Mouse (Mus musculus) G1E (cell line): ENCODE data around the gene Ppp1r7. TPM values are rescaled to one million over a fixed set of nuclear protein-coding genes. Genes with fewer than 3 reads are reported as not detected.

Source experiments
- ATAC-seq: 2 replicates; pipeline ENCODE4 v1.8.0; 2016; ENCODE audit warnings: mild to moderate bottlenecking; ENCODE audit not compliant: insufficient number of reproducible peaks, poor library complexity, low FRiP score, severe bottlenecking; ENCODE audit errors: extremely low read depth
- DNase-seq: peaks from one replicate; pipeline ENCODE4 v3.0.0; 2012; ENCODE audit warnings: low spot score
- H3K27me3 ChIP-seq: 2 replicates; pipeline ENCODE4 v1.6.1; 2012; ENCODE audit warnings: mild to moderate bottlenecking, low read length, inconsistent platforms; ENCODE audit not compliant: insufficient read depth
- H3K36me3 ChIP-seq: replicated peaks from 2 replicates; pipeline ENCODE3; 2012; ENCODE audit warnings: mild to moderate bottlenecking, inconsistent platforms
- H3K4me1 ChIP-seq: 2 replicates; pipeline ENCODE4 v1.6.1; 2012; ENCODE audit warnings: low read depth, low read length, inconsistent platforms, mixed read lengths; ENCODE audit not compliant: insufficient read depth
- H3K4me3 ChIP-seq: 2 replicates; pipeline ENCODE4 v1.5.1; 2012; ENCODE audit warnings: low read depth, mild to moderate bottlenecking, inconsistent platforms, low read length, moderate library complexity, mixed read lengths
- H3K9me3 ChIP-seq: replicated peaks from 2 replicates; pipeline ENCODE4 v1.6.1; 2012; ENCODE audit warnings: inconsistent platforms
- CTCF ChIP-seq: IDR thresholded peaks from 2 replicates; pipeline ENCODE4 v1.5.1; 2012; ENCODE audit warnings: low read depth, low read length, inconsistent platforms, mixed read lengths
- GATA1 ChIP-seq: IDR thresholded peaks from 2 replicates; pipeline ENCODE4 v1.6.1; 2012; ENCODE audit warnings: borderline replicate concordance, low read length, inconsistent platforms, mixed read lengths
- GATA2 ChIP-seq: IDR thresholded peaks from 2 replicates; pipeline ENCODE4 v1.6.1; 2012; ENCODE audit warnings: low read depth, low read length, inconsistent platforms, borderline replicate concordance
- POLR2AphosphoS5 ChIP-seq: IDR thresholded peaks from 2 replicates; pipeline ENCODE4 v1.6.1; 2012; ENCODE audit warnings: low read depth, low read length, inconsistent platforms; ENCODE audit not compliant: insufficient replicate concordance
- TAL1 ChIP-seq: conservative IDR thresholded peaks from 2 replicates; pipeline ENCODE4 v1.6.1; 2012; ENCODE audit warnings: low read depth, low read length, inconsistent platforms, mixed read lengths
- polyA plus RNA-seq: library from polyadenylated mRNA; stranded (reverse); fragments of >175 nt; gene quantifications from 2 replicates; pipeline ENCODE4 v1.2.3, GENCODE M21; 2012
- total RNA-seq, 2 experiments: library from RNA; stranded (forward) in 1 of 2; stranded (reverse) in 1 of 2; fragments of 200-1000 nt in 1 of 2; fragments of >200 nt in 1 of 2; fragmentation: Nextera tagmentation in 1 of 2; gene quantifications; 2 replicates each; pipeline ENCODE4 v1.2.3; 2014 to 2017

Gene Ppp1r7
- total and polyA plus RNA-seq, 3 experiments = 37.2 to 69.0 (median 42.3) TPM

- Histone ChIP-seq H3K36me3 (peaks cover 98% of the 10 kb centered on the region), H3K9me3 (no peaks in the 10 kb centered on the region), H3K4me3 (no peak overlapping the region), H3K27me3 (no peaks in the 10 kb centered on the region), H3K4me1 (0 out of 2 replicates have a peak, but pooled peaks cover 2% of the 10 kb centered on the region)
- no peak for DNase-seq
- no peak for ATAC-seq
- TF ChIP-seq GATA2 (no peak), TAL1 (no peak)
Measured at GRCm38 (mm10) chr1:93362661-93363060, 20.0 kb downstream of the Ppp1r7 start.

- no peak for DNase-seq
- Histone ChIP-seq H3K27me3 (no peaks in the 10 kb centered on the region), H3K4me3 (no peak overlapping the region), H3K36me3 (peaks cover 95% of the 10 kb centered on the region), H3K9me3 (no peaks in the 10 kb centered on the region), H3K4me1 (0 out of 2 replicates have a peak, but pooled peaks cover 2% of the 10 kb centered on the region)
- ATAC-seq = no peak
- TF ChIP-seq POLR2AphosphoS5 = no peak
- TF ChIP-seq CTCF = no peak
- no peak for TF ChIP-seq TAL1
- no peak for TF ChIP-seq GATA2
Measured at GRCm38 (mm10) chr1:93365641-93366040, 23.0 kb downstream of the Ppp1r7 start.

GRCm38 (mm10) chr1:93373665-93374064, 31.0 kb downstream of the Ppp1r7 start, which contains the start of gene Ano7:
TSS of gene Ano7 (plus strand) at chr1:93373930.
- no peak within 1 kb of the TSS for H3K4me3 ChIP-seq
- ATAC-seq (no peak), DNase-seq (no peak)
- peaks cover 24% of the 10 kb centered on the region for H3K36me3 ChIP-seq
- H3K4me1 ChIP-seq = peaks cover 10% of the 10 kb centered on the region; the same call in 1 of the 2 replicates
- no peak for TF ChIP-seq GATA1
- TF ChIP-seq GATA2 = no peak
- no peak for TF ChIP-seq CTCF
- no peak for TF ChIP-seq POLR2AphosphoS5
- no peak for TF ChIP-seq TAL1
- H3K9me3 ChIP-seq = no peaks in the 10 kb centered on the region
- peaks cover 36% of the 10 kb centered on the region for H3K27me3 ChIP-seq

- Histone ChIP-seq H3K36me3 (no peaks in the 10 kb centered on the region), H3K27me3 (peaks cover 45% of the 10 kb centered on the region), H3K4me3 (no peak overlapping the region), H3K9me3 (no peaks in the 10 kb centered on the region), H3K4me1 (peaks cover 10% of the 10 kb centered on the region; the same call in 1 of the 2 replicates)
- TF ChIP-seq POLR2AphosphoS5 (no peak), CTCF (no peak), GATA1 (no peak), TAL1 (no peak), GATA2 (no peak)
- no peak for DNase-seq
- ATAC-seq = no peak
Measured at GRCm38 (mm10) chr1:93377307-93377706, 34.7 kb downstream of the Ppp1r7 start.

GRCm38 (mm10) chr1:93379117-93379516, 36.5 kb downstream of the Ppp1r7 start:
- no peak overlapping the region for H3K4me3 ChIP-seq
- no peaks in the 10 kb centered on the region for H3K9me3 ChIP-seq
- ATAC-seq (no peak), DNase-seq (no peak)
- H3K4me1 ChIP-seq = peaks cover 10% of the 10 kb centered on the region; the same call in 1 of the 2 replicates
- TF ChIP-seq CTCF = no peak
- no peak for TF ChIP-seq GATA1
- no peak for TF ChIP-seq GATA2
- TF ChIP-seq POLR2AphosphoS5 = no peak
- no peak for TF ChIP-seq TAL1
- peaks cover 40% of the 10 kb centered on the region for H3K27me3 ChIP-seq
- H3K36me3 ChIP-seq = no peaks in the 10 kb centered on the region

- Histone ChIP-seq H3K9me3 (no peaks in the 10 kb centered on the region), H3K27me3 (peaks cover 46% of the 10 kb centered on the region), H3K4me3 (no peak overlapping the region), H3K36me3 (no peaks in the 10 kb centered on the region), H3K4me1 (peaks cover 2% of the 10 kb centered on the region; the same call in 1 of the 2 replicates)
- ATAC-seq = no peak
- no peak for DNase-seq
- TF ChIP-seq GATA2 (no peak), GATA1 (no peak), POLR2AphosphoS5 (no peak), CTCF (no peak), TAL1 (no peak)
Measured at GRCm38 (mm10) chr1:93387198-93387597, 44.5 kb downstream of the Ppp1r7 start.
